Comparison of ENCODE assay signal across 8 mouse cellular contexts in the genomic region with DNA sequence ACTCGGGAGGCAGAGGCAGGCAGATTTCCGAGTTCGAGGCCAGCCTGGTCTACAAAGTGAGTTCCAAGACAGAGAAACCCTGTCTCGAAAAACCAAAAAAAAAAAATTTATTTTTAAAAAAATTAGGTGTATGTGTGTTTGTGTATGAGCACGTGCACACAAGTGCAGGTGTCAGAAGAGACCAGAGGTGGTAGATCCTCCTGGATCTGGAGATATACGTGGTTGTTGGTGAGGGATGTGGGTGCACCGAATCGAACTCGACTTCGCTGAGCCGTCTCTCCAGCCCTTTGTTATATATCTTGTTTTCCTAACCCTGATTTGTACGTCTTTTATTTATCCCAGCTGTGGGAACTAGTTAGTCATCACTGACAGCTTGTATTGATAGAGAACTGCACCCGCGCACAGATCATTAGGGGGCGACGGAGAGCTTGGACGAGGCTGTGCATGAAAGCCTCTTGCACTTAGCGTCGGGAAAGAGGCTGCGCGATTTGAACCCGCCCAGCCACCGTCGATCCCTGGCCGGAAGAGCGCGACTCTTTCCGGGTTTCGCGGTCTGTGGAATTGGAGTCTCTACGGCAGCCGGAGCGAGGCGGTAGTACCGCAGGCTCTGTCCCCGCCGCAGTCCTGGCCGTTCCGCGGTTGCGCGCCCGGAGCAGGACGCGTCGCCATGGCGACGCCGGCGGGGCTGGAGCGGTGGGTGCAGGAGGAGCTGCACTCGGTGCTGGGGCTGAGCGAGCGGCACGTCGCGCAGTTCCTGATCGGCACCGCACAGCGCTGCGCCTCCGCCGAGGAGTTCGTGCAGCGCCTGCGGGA. TPM values are rescaled to one million over a fixed set of nuclear protein-coding genes. Genes with fewer than 3 reads are reported as not detected.
A peak's percentile ranks its signal among the peaks of the same experiment; 100 is the strongest.
DNase-seq lines count a peak whose midpoint lies in the region; ATAC-seq and TF ChIP-seq lines count a peak whose summit lies in the region.

A gene (plus strand): TSS at position 575 of the 813 bp plus-strand sequence.

- ATAC-seq in forebrain, embryonic 12.5 days (ENCODE audit: low FRiP score): peak; percentile 90
- peak; percentile 90 for ATAC-seq in heart, postnatal 0 days (ENCODE audit: insufficient read depth, low read depth)
- ATAC-seq in liver, postnatal 0 days: peak; percentile 96
- peak; percentile 93 for ATAC-seq in neural tube, embryonic 14.5 days (ENCODE audit: low read depth)

- H3K27me3 ChIP-seq in E14TG2a.4 (ENCODE audit: insufficient read depth, low read length): no peaks in the 10 kb centered on the region
- H3K27me3 ChIP-seq in forebrain, embryonic 12.5 days: no peaks in the 10 kb centered on the region
- H3K27me3 ChIP-seq in heart, postnatal 0 days (ENCODE audit: control insufficient read depth, insufficient read depth, low read length): no peaks in the 10 kb centered on the region
- H3K27me3 ChIP-seq in liver, postnatal 0 days (ENCODE audit: insufficient read depth, low read length): no peaks in the 10 kb centered on the region
- no peaks in the 10 kb centered on the region for H3K27me3 ChIP-seq in neural tube, embryonic 14.5 days (ENCODE audit: control insufficient read depth, insufficient read depth, low read length)

- peak; percentile 94 for DNase-seq in c-Kit-positive CD71-positive TER-119-positive erythroid progenitor cells, embryonic 14.5 days (ENCODE audit: low spot score)
- peak; percentile 95 for DNase-seq in heart, postnatal 0 days (ENCODE audit: low spot score)
- peak; percentile 94 for DNase-seq in large intestine, adult 2 months (ENCODE audit: low read depth, low spot score)
- peak; percentile 97 for DNase-seq in liver, postnatal 0 days
- DNase-seq in testis, postnatal 10 days (ENCODE audit: low spot score): peak; percentile 98

- H3K36me3 ChIP-seq in E14TG2a.4 (ENCODE audit: insufficient read depth, low read length): peaks cover 50% of the 10 kb centered on the region
- H3K36me3 ChIP-seq in forebrain, embryonic 12.5 days (replicated peaks): peaks cover 48% of the 10 kb centered on the region
- H3K36me3 ChIP-seq in heart, postnatal 0 days (replicated peaks; ENCODE audit: control insufficient read depth, insufficient read depth, low read length): peaks cover 47% of the 10 kb centered on the region
- peaks cover 37% of the 10 kb centered on the region for H3K36me3 ChIP-seq in liver, postnatal 0 days (replicated peaks; ENCODE audit: insufficient read depth, low read length)
- H3K36me3 ChIP-seq in neural tube, embryonic 14.5 days (ENCODE audit: control insufficient read depth, insufficient read depth, low read length): peaks cover 35% of the 10 kb centered on the region

- peak within 1 kb of the TSS; percentile 78 for H3K27ac ChIP-seq in forebrain, embryonic 12.5 days
- H3K27ac ChIP-seq in heart, postnatal 0 days (ENCODE audit: low read depth): peak within 1 kb of the TSS; percentile 44
- H3K27ac ChIP-seq in liver, postnatal 0 days (ENCODE audit: low read depth): peak within 1 kb of the TSS; percentile 83
- peak within 1 kb of the TSS; percentile 67 for H3K27ac ChIP-seq in neural tube, embryonic 14.5 days (ENCODE audit: low read depth, low read length)

- peaks cover 49% of the 10 kb centered on the region for H3K4me1 ChIP-seq in E14TG2a.4 (replicated peaks; ENCODE audit: low read depth, low read length)
- H3K4me1 ChIP-seq in forebrain, embryonic 12.5 days: peaks cover 12% of the 10 kb centered on the region
- peaks cover 8% of the 10 kb centered on the region; the same call in 1 of the 2 replicates for H3K4me1 ChIP-seq in heart, postnatal 0 days (ENCODE audit: control insufficient read depth, insufficient read depth)
- H3K4me1 ChIP-seq in liver, postnatal 0 days (ENCODE audit: insufficient read depth): peaks cover 12% of the 10 kb centered on the region
- H3K4me1 ChIP-seq in neural tube, embryonic 14.5 days (ENCODE audit: control insufficient read depth, insufficient read depth, low read length): peaks cover 9% of the 10 kb centered on the region

- peak within 1 kb of the TSS; percentile 83 for H3K9ac ChIP-seq in forebrain, embryonic 12.5 days
- peak within 1 kb of the TSS; percentile 74 for H3K9ac ChIP-seq in heart, postnatal 0 days (replicated peaks; ENCODE audit: low read depth, low read length)
- peak within 1 kb of the TSS; percentile 94 for H3K9ac ChIP-seq in liver, postnatal 0 days (replicated peaks)
- peak within 1 kb of the TSS; percentile 83 for H3K9ac ChIP-seq in neural tube, embryonic 14.5 days (replicated peaks; ENCODE audit: low read depth, low read length)

- H3K4me2 ChIP-seq in forebrain, embryonic 12.5 days: peak within 1 kb of the TSS; percentile 82
- peak within 1 kb of the TSS; percentile 97 for H3K4me2 ChIP-seq in heart, postnatal 0 days (ENCODE audit: low read depth, low read length)
- peak within 1 kb of the TSS; percentile 90 for H3K4me2 ChIP-seq in liver, postnatal 0 days (ENCODE audit: low read depth, low read length)
- H3K4me2 ChIP-seq in neural tube, embryonic 14.5 days (ENCODE audit: low read depth, low read length): peak within 1 kb of the TSS; percentile 57

- peak; percentile 53 for TF ChIP-seq CTCF in E14TG2a.4 (conservative IDR thresholded peaks at IDR 0.05; ENCODE audit: low read length)
- peak; percentile 88 for TF ChIP-seq CTCF in heart, postnatal 0 days (IDR thresholded peaks at IDR 0.05; ENCODE audit: low read depth)
- TF ChIP-seq CTCF in liver, postnatal 0 days (IDR thresholded peaks at IDR 0.05; ENCODE audit: low read depth): peak; percentile 95

- TF ChIP-seq EP300 in heart, postnatal 0 days (IDR thresholded peaks at IDR 0.05; ENCODE audit: low read depth): no peak; the same call in 1 of the 2 replicates
- peak; percentile 53; the same call in 1 of the 2 replicates for TF ChIP-seq EP300 in liver, postnatal 0 days (IDR thresholded peaks at IDR 0.05; ENCODE audit: low read depth)

- no peaks in the 10 kb centered on the region for H3K9me3 ChIP-seq in E14TG2a.4 (ENCODE audit: low read length)
- H3K9me3 ChIP-seq in forebrain, embryonic 12.5 days: no peaks in the 10 kb centered on the region
- H3K9me3 ChIP-seq in heart, postnatal 0 days (replicated peaks; ENCODE audit: control insufficient read depth, low read length): no peaks in the 10 kb centered on the region
- H3K9me3 ChIP-seq in liver, postnatal 0 days (ENCODE audit: low read length): no peaks in the 10 kb centered on the region
- H3K9me3 ChIP-seq in neural tube, embryonic 14.5 days (ENCODE audit: control insufficient read depth, low read length): no peaks in the 10 kb centered on the region

- peak within 1 kb of the TSS; percentile 100 for H3K4me3 ChIP-seq in E14TG2a.4 (replicated peaks; ENCODE audit: low read length)
- H3K4me3 ChIP-seq in forebrain, embryonic 12.5 days (replicated peaks): peak within 1 kb of the TSS; percentile 97
- peak within 1 kb of the TSS; percentile 70 for H3K4me3 ChIP-seq in heart, postnatal 0 days (ENCODE audit: low read depth, low read length)
- H3K4me3 ChIP-seq in liver, postnatal 0 days (ENCODE audit: low read depth, low read length): peak within 1 kb of the TSS; percentile 94
- peak within 1 kb of the TSS; percentile 94 for H3K4me3 ChIP-seq in neural tube, embryonic 14.5 days (ENCODE audit: low read depth, low read length)

- 5% methylated on average over 66 of the region's 66 CpGs for WGBS in forebrain, embryonic 12.5 days
- 5% methylated on average over 64 of the region's 66 CpGs for WGBS in heart, postnatal 0 days
- WGBS in large intestine, adult 2 months: 5% methylated on average over 66 of the region's 66 CpGs
- 6% methylated on average over 66 of the region's 66 CpGs for WGBS in liver, postnatal 0 days (ENCODE audit: insufficient replicate concordance)
- WGBS in neural tube, embryonic 14.5 days: 6% methylated on average over 66 of the region's 66 CpGs

RNA-seq across cellular contexts. Expression of the gene that starts here (rescaled TPM):
- polyA plus RNA-seq in forebrain, embryonic 12.5 days (2016; fragmentation: Nextera tagmentation; extraction: Ambion mirVana): 48.0 and 54.8 TPM in 2 replicates
- 18.2 and 24.1 TPM in 2 replicates for total RNA-seq in heart, postnatal 0 days (2014; rRNA removed; ENCODE audit: low replicate concordance)
- 14.9 and 15.0 TPM in 2 replicates for polyA plus RNA-seq in heart, postnatal 0 days (2015; fragmentation: Nextera tagmentation; extraction: Ambion mirVana)
- polyA plus RNA-seq in large intestine, adult 2 months (2012; rRNA removed): 67.2 and 82.6 TPM in 2 replicates
- polyA plus RNA-seq in liver, postnatal 0 days (2015; fragmentation: Nextera tagmentation; extraction: Ambion mirVana): 14.3 and 15.6 TPM in 2 replicates
- 22.4 and 37.5 TPM in 2 replicates for polyA plus RNA-seq in neural tube, embryonic 14.5 days (2014; fragmentation: Nextera tagmentation; extraction: Ambion mirVana)

Comparison
In these comparisons a context has a peak if more than half of its experiments do, and no peak if none do; other contexts are left out.
1. Peak in every context shown above with its lines: DNase-seq, ATAC-seq, H3K4me3 ChIP-seq and H3K27ac ChIP-seq.